Mouse (Mus musculus) frontal cortex, postnatal 36 days (tissue): ENCODE measurements around the gene Suv39h2.
A peak's percentile ranks its signal among the peaks of the same experiment; 100 is the strongest.

Experiments used
- DNase-seq, 2 experiments: peaks; one replicate each; pipeline ENCODE4 v3.0.0; 2022; ENCODE audit warnings: low spot score in 2 of 2

Suv39h2 gene

DNA sequence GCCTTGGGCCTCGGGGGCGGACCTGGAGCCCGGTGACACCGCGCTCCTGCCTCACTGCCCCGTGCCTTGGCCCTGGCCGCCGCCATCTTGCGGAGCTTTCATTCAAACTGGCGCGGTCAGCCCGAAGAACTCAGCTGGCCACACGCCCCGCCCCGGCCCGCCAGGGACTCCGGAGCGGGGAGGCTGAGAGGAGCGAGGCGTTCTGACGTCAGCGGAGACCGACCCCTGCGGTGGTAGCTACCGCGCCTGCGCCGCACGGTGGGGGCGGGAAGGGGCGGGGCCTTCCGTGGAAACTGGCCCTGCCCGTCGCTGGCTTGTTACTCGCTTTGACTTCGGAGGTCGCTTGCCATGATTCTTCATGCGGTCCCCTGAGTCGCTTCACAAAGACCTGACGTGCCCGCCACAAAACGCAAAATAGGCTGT, at the start of gene Suv39h2:
Gene Suv39h2 (minus strand): TSS at position 171 of the 423 bp plus-strand sequence.
- peak; percentile 95 to 96 for DNase-seq

DNA sequence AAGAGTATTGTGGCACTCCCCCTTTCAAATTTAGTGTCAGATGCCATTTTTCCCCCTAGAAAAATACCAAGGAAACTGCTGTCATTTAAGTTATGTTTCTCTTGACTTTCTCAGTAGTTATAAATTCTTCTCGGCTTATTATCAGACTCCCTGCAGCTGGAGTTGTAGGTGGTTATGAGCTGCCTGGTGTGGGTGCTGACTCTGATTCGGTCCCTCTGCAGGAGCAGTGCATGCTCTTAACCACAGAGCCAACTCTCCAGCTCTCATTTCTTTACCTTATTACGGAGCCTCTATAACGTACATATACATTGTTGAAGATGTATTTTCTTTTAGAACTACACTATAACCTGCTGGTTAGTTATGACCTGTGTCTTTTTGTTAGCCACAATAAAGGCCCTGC, 47.7 kb upstream of the Suv39h2 start:
- no peak for DNase-seq

DNA sequence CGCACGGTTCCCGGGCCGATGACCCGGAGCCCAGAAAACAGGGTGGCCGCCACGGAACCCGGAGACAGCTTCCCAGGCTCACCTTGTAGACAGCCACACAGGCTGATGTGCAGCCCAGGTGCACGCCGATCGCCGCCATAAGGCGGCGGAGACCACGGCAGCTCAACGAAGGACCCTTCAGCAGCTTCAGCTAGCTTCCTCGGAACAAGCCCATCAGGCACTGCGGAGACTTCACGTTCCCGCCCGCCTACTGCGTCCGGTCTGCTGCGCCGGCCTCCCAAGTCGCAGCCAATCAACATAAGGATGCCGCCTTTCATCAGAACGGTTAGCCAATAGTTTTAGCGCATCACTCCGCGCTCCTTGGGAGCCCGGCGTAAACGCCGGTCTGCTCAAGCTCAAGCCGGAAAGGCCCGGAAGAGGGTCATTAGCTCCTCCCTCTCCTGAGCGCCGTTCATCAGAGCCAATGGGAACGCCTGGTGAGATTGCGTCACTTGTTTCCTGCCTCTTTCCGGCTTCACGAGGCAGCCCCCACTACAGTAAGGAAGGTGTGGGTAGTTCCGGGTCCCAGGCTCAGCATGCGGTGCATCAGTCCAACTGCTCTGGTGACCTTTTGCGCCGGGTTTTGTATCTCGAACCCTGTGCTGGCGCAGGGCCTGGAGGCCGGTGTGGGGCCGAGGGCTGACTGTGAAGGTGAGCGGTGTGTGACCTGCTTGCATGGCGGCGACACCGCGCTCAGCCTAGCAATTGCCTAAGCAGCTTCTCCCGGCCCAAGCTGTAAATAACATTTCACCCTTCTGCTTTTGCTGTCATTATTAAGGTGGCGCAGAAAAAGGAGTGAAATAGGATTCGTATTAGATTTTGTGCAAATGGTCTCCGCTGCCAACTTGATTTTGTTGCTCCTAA, 38.0 kb upstream of the Suv39h2 start, which contains the start of the genes Gm45902, Hspa14 and Cdnf:
Gene Gm45902 (minus strand): TSS at position 239 of the 903 bp plus-strand sequence.
Gene Hspa14 (minus strand): TSS at position 263 of the 903 bp plus-strand sequence.
Gene Cdnf (plus strand): TSS at position 479 of the 903 bp plus-strand sequence.
- peak; percentile 95 to 98 for DNase-seq

DNA sequence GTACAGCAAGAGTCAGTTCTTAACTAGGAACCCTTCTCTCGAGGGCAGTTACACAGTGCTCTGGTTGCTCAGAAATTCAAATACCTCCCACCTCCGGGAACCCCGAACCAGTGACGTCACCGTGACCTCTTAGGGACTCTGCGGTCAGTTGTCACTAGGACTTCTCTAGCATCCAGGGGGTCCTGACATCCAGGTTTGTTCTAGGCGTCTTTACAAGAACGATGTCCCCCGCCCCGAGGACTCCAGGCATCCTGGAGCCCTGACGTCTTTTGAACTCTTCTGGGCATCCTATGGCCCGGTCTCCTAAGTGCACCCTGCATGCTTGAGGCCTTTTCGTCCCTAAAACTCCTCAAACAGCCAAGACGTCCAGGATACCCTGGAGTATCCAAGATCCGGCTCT, 37.2 kb upstream of the Suv39h2 start:
- no peak for DNase-seq

DNA sequence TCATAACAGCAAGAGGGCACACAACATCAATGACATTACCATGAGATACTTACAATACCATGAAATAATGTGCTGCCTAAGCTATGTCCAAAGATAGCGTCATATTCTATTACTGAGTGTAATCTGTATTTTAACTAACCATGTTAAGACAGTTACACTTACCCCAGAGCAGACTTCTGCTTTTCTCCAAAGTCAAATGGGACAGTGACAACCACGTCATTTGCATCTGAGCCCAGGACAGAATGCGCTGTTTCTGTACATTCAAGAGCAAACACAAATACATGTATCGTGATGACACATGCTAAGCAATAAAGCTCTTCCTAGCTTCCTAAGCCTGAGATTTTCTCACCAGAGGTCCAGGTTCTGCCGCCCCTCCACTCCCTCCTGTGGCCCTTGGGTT, 26.1 kb upstream of the Suv39h2 start:
- no peak for DNase-seq

DNA sequence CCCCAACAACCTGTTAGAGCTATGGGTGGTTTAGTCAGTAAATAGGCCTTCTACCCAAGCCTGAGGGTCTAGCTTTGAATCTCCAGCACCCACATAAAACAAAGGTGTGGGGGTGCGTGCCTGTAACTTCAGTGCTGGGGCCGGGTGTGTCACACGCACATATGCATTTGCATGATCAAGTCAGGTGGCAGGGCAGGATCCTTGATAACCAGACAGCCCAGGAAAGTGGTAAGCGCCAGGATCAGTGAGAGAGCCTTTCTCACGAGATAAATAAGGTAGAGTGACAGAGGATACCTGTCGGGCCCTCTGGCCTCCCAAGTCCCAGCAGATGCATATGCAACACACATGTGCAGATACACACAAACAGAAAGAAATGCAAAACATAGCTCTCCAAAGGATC, 24.7 kb upstream of the Suv39h2 start:
- DNase-seq: no peak

DNA sequence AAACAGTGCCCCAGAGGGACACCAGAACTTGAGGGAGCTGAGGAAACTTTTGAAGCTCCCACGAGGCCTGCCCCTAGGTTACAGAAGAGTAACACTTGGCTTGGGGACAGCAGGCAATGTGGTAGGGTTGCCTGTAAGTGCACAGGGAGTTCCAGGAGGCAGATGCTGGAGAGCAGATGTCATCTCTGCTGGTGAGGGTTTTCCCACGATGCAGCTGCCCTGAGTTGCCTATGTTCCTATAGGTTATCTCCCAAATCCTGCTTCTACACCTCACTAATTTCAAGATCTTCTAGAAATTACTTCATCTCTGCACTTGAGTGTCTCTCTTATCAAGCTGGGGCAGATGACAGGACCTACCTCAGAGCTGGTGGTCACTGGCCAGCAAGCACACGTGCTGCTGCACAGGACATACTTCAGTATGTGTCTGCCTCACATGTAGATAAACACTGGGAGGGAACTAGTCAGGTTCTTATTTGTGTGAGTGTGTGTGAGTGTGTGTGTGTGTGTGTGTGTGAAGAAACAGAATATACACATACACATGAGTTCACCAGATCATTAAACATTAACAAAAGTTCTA, 19.1 kb upstream of the Suv39h2 start:
- DNase-seq: no peak

DNA sequence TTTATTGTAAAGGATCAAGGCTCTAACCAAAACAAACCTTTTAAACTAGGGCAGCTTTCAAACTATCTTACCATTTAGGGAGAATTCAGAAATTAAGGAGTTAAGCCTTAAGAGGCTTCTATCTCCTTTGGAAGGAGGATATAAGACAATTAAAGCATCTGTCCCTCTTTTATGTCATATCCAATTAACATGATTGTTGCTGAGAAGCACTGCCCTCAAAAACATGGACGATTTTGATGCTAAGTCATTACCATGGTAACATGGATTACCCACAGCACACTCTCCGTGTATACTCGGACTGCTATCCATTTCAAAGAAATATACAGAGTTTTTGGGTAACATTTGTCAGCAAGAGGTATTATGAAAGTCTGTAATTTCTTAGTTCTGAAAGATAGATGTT, 15.0 kb upstream of the Suv39h2 start:
- DNase-seq: no peak

DNA sequence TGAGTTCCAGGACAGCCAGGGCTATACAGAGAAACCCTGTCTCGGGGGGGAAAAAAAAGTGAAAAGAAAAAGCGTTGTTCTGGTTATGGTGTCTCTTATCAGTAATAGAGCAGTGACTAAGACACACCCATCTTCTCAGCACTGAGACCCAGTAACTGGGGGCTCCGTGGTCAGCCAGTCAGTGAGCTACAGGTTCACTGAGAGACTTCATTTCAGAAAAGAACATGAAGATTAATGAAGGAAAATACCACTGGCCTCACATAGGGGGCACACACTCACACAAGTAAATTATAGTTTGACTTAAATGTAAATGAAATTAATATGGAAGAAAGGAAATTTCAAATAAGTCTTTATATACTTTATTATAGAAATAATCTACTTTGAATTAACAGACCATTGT, 5.4 kb upstream of the Suv39h2 start:
- no peak for DNase-seq

DNA sequence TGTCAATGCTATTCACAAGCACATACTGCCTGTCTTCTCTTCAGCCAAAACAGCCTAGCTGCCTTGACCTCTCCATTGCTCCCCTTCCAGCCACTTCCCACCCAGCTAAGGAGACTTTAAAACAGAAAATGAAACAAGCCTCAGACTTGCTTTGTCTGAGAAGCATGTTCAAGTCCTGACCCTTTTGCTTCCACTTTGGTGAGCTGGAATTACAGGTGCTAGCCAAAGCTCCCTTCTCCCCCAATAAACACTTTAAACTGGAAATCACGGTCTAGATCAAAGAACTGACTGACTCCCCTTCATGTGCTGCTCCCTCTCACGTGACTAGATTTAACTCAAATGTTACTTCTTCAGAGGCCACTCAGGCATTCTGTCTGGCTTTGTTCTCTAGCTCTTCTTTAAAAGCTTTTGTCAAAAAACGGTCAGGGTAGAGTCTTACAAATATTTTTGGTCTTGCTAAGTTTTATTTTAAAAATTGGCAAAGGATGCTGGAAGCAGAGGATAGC, 968 bp upstream of the Suv39h2 start:
- DNase-seq: no peak

DNA sequence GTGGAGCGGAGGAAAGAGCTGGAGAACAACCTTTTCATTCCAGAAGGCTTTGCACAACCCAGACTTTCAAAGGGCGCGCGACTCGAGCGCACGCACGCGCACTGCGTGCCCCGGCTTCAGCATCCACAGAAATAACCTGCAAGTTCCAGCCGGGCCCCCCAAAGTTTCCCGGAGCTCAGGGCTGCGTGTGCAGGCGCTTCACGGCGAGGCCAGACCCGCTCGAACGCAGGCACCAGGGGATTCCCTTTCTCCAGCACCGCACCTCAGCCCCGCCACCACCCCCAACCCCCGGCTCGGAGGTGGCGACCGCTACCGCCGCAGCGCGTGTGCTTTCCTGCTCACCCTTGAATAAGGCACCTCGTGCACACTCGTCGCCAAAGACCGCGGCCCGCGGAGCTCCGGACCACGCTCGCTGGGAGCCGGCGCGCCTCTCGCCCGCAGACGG, 448 bp downstream of the Suv39h2 start:
- peak; percentile 56 to 58 for DNase-seq

DNA sequence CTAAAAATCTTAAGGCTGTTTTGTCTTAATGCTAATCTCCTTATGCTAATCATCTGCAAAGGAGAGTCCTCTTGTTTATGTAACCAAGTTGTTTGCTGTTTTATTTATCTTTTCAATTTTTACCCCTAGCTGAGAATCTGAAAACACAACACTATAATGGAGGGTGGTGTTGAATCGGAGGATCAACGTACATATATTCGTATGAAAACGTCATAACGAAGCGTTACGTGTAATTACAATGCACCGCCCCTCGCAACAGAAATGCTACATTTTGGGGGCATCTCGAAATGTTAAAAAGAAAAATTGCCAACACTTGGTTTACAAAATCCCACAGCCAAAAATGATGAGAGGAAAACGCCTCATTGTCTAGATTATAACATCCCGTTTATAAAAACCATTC, 940 bp downstream of the Suv39h2 start:
- no peak for DNase-seq

DNA sequence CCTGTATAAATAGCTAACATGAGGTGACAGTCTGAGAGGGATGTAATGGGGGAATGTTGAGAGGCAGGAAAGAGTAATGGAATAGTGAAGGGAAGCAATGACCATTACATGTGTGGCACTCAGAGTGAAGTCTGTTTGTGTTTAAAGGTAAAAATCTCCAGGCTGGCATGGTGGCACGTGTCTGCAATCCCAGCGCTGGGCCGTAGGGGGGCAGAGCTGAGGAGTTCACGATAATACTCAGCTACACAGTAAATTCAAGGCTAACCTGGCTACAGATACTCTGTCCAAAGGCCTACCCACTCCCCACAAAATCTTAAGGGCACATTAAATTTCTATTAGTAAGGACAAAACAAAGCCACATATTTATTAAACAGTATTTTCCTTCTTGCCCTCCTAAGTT, 18.2 kb downstream of the Suv39h2 start:
- DNase-seq: no peak

DNA sequence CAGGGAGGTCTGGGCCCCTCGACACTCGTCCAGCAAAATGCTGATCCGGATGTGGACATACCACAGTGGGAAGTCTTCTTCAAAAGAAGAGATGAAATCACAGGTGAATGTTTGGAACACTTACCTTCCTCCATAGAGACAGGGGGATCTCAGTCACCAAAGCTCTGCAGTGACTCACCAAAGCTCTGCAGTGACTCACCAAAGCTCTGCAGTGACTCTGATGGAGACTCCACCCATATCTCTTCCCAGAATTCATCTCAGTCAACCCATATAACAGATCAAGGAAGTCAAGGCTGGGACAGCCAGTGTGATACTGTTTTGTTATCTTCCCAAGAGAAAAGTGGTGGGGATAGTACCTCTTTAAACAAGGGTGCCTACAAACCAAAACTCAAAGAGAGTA, 21.7 kb downstream of the Suv39h2 start:
- DNase-seq: no peak

DNA sequence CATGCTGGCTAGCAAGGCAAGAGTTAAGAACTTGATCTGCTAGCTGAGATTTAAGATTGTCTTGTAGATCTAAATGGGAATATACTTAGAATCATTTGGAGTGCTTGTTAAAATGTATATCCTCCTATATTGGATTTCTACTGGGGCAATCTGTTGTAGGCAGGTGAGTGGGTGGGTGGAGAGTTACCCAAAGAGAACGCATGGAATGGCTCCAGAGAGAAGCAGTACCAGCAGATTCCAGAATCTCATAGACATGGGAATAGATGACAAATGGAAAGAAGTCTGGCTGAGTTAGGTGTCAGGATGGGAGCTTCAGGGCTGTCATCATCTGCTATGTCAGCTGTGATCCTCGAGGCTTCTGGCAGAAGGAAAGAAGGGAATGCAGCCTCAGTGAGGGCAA, 25.4 kb downstream of the Suv39h2 start:
- DNase-seq: peak; percentile 51 to 75

DNA sequence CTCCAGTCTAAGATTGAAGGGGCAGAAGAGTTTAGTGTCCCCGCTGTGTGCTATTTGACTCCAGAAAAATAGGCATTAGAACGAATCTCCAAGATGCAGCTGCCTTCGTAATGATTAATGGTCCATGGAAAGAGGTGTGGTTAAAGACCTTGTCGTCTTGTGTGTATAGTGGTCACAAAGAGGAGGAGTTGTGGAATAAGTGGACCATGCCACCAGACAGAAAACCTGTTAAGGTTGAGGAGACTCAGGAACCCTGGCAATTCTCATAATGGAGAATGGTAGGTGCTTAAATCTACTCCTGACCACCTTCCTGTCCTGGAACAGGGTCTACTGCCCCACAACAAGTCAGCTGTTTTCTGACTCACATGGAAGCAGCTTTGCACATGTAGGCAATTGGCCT, 28.8 kb downstream of the Suv39h2 start:
- no peak for DNase-seq

DNA sequence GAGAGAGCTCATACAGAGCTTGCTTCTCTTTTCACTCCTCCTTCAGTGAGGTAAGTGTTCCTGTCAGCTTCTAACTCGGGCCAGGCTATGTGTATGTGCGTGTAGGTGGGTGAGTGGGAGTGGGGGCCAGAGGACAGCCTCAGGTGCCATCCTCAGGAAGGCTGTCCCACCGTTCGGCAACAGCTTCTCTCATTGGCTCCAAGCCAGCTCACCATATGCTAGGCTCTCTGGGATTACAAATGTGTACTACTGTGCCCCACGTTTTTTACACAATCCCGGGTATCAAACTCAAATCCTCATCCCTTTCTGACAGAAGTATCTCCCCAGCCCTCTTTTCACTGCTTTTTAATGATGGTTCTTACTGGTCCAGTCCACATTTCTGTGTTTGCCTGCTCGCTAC, 30.6 kb downstream of the Suv39h2 start:
- DNase-seq: no peak

DNA sequence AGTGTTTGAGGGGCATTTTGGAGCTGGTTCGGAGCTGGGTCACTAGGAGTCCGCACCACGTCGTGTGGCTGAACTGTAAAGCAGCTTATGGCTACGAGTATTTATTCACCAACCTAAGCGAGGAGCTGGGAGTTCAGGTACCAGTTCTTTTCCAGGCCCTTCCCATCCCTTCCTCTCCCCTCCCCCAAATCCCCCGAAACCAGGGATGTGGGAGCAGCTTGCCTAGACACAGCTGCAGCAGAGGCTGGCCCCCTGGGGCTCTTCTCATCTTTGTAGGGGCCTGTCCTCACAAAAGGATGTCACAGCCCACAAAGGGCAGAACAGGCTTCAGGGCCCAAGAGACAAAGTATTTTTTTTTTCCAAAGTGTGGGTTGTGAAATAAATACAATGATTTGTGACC, 36.9 kb downstream of the Suv39h2 start:
- no peak for DNase-seq

DNA sequence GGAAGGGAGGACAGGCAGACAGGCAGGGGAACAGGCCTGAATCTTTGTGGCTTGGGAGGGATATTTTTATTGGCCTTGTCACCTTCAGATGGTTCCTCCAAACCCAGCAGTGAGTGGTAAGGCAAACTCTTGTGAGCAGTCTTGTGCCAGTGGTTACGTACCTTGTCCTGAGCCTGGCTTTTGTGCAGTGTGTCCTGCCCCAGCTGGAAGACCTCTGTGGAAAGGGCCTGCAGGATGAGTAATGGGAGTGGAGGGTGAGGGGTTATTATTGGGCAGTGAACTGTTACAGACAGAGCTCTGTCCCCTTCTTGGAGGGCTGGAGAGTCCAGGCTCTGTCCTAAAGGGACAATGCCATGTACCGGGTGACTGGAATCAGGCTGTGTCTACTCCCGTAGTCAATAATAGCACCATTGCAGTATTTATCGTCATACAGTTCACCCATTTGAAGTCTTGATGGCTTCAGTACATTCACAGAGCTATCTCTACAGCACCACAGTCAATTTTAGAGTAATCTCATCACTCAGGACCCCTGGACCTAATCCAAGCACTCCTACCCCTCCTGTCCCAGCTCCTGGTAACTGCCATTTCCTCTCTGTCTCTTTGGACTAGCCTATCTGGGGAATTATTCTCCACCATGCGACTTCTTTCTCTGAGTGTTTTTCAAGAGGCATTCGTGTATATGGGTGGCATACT, 39.3 kb downstream of the Suv39h2 start:
- no peak for DNase-seq

DNA sequence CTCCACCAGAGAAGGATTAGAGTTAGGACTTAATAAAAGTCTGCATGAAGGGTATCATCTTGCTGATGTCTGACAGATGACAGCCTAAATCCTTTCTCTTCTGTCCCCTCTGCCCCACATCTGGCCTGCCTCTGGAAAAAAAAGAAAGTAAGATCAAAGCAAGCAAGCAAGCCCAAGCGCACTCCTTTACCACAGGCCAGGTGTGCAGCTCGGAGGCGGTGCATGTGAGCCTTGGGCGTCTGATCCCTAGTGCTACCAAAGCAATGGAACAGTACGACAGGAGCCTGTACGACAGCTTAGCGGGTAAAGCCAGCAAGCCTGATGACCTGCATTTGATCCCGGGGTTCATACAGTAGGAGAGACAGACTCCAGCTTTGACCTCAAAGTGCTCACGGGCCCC, 43.9 kb downstream of the Suv39h2 start:
- no peak for DNase-seq

DNA sequence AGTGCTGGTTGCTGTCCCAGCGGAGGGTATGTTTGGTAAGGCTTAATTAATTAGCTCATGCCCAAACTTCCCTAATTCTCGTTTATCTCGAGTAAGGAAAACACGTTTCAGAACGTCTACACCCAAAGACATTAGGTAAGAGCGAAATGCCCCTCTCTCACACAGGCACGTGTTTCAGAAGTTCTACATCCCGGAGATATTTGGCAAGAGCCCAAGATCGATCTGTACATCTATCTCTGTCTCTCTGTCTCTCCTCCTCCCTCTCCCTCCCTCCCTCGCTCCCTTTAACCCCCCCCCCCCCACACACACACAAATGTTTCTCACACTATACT, 50.3 kb downstream of the Suv39h2 start:
- no peak for DNase-seq

DNA sequence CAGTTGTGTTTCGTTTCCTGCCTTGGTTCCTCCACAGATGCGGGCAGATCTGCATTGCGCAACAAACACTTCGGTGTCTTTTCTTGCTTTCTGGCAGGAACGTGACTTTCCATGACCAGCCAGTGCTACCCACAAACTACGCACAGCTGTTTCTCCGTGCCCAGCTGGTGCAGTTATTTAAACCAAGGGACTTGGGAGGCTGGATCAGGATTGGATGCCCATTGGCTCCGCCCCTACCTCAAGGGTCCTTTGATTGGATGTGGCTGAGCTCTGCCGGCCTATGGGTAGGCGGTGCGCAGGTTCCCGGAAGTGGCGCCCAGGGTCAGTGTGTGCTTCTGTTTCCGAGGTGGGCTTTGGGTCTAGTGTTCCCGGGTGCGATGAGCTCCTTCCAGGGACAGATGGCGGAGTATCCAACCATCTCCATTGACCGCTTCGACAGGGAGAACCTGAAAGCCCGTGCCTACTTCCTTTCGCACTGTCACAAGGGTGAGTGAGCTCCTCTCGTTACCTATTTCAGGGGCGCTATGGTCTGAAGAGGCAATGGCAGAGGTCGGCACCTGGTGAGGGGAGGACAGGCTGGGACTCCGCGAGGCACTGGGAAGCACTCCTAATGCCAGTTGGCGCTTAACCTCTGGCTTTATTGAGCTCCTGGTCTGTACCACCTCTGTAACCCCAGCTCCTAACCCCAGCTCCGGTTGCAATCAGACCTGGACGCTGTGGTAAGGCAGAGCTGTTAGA, 50.8 kb downstream of the Suv39h2 start, which contains the start of gene Dclre1c:
Gene Dclre1c (plus strand): TSS at position 291 of the 738 bp plus-strand sequence.
- peak; percentile 87 to 93 for DNase-seq
